Mouse (Mus musculus) megakaryocyte, embryonic 14.5 days (primary cell): Measurements from ENCODE around the gene 9430038I01Rik.

Experiments used
- FLI1 ChIP-seq: IDR thresholded peaks from 2 replicates; pipeline ENCODE4 v1.6.1; 2012; ENCODE audit warnings: low read length, inconsistent platforms, mixed read lengths
- GATA1 ChIP-seq: IDR thresholded peaks from 3 replicates; pipeline ENCODE4 v1.6.1; 2012; ENCODE audit warnings: mixed read lengths, low read length, inconsistent platforms, borderline replicate concordance

- no peak for TF ChIP-seq GATA1
- no peak for TF ChIP-seq FLI1
Observed at GRCm38 (mm10) chr7:137346860-137347259, 63.7 kb downstream of the 9430038I01Rik start.
